Mouse (Mus musculus): ENCODE measurements at regions not wholly inside any gene's neighbourhood (a gene's known extent, or its start where the extent isn't known, plus 50 kb on each side); places are given as distances from the start of the nearest gene placed in this dataset.

DNA sequence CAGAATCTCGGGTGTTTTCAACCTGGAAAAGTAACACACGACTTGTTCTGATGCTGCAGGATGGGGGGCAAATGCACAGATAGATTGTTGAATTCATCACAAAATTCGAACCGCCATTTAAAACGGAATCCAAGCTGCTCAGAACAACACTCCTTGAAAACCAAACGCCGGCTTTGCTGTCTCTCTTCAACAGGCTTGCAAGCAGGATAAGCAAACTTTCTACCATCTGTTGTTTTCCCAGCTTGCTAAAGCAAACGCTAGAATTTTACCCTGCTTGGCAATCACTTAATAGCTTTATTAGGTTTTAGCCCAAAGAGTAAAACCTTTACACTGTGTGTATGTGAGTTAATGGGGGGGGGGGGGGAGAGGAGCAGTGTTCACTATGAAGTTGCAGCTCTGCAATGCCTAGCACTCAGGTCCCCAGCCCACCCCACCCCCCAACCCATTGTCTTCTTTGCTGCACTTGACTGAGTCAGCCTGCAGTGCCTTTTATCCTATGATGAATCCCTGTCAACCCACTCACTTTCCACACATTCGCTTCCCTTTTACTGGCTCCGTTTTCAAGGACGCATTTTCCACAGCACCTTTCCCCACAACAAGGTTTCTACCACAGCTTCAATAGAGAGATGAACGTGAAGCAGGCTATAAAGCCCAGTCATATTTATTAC is 190.1 kb upstream of the Fat1 start:
- TF ChIP-seq CTCF (IDR thresholded peaks at IDR 0.05; ENCODE audit: low read depth) (no peak), EP300 (optimal IDR thresholded peaks at IDR 0.05) (no peak)
- no peak for ATAC-seq (ENCODE audit: low FRiP score, low TSS enrichment)
- Histone ChIP-seq H3K27me3 (ENCODE audit: control insufficient read depth, insufficient read depth, low read length) (no peaks in the 10 kb centered on the region), H3K4me2 (replicated peaks; ENCODE audit: low read depth) (no peak overlapping the region), H3K36me3 (ENCODE audit: control insufficient read depth, insufficient read depth, low read length) (no peaks in the 10 kb centered on the region), H3K27ac (replicated peaks) (no peak overlapping the region), H3K4me3 (ENCODE audit: low read depth, low read length) (no peak overlapping the region), H3K9me3 (ENCODE audit: control insufficient read depth, low read length) (no peaks in the 10 kb centered on the region), H3K9ac (ENCODE audit: low read length) (no peak overlapping the region), H3K4me1 (replicated peaks; ENCODE audit: control insufficient read depth, insufficient read depth) (no peaks in the 10 kb centered on the region)
- 73% methylated on average over 12 of the region's 12 CpGs for WGBS
- no peak for DNase-seq (ENCODE audit: low spot score)

DNA sequence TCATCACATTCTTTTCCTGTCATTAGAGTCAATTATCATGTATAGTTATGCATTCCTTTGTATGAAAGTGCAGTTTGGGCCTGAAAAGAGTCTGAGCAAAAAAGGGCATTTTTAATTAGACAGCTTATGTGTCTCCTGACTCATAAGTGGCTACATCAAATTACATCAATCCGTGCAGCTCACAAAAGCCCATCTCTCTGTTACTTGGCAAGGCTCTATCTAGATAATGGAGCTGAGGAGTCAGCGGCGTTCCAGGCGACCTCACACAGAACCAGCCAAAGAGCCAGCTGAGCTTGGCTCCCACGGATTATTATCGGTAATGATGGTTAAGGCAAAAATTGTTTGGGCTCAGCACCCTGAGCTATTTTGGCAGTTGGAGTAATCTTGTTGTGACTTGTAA is 176.5 kb upstream of the Fat1 start:
- TF ChIP-seq CTCF (IDR thresholded peaks at IDR 0.05; ENCODE audit: low read depth) (no peak), EP300 (optimal IDR thresholded peaks at IDR 0.05) (no peak)
- 45% methylated on average over 6 of the region's 6 CpGs for WGBS
- no peak overlapping the region for H3K9ac ChIP-seq (ENCODE audit: low read length)
- no peaks in the 10 kb centered on the region for H3K4me1 ChIP-seq (replicated peaks; ENCODE audit: control insufficient read depth, insufficient read depth)
- no peaks in the 10 kb centered on the region for H3K9me3 ChIP-seq (ENCODE audit: control insufficient read depth, low read length)
- H3K36me3 ChIP-seq (ENCODE audit: control insufficient read depth, insufficient read depth, low read length), result no peaks in the 10 kb centered on the region
- no peak overlapping the region for H3K27ac ChIP-seq (replicated peaks)
- no peak for ATAC-seq (ENCODE audit: low FRiP score, low TSS enrichment)
- no peak overlapping the region for H3K4me2 ChIP-seq (replicated peaks; ENCODE audit: low read depth)
- H3K27me3 ChIP-seq (ENCODE audit: control insufficient read depth, insufficient read depth, low read length), result no peaks in the 10 kb centered on the region
- DNase-seq (ENCODE audit: low spot score), result no peak
- H3K4me3 ChIP-seq (ENCODE audit: low read depth, low read length), result no peak overlapping the region

GRCm38 (mm10) chr8:44762731-44763130 is 172.5 kb upstream of the Fat1 start:
- Histone ChIP-seq H3K27me3 (ENCODE audit: control insufficient read depth, insufficient read depth, low read length) (no peaks in the 10 kb centered on the region), H3K27ac (replicated peaks) (no peak overlapping the region), H3K4me3 (ENCODE audit: low read depth, low read length) (no peak overlapping the region), H3K4me1 (replicated peaks; ENCODE audit: control insufficient read depth, insufficient read depth) (no peaks in the 10 kb centered on the region), H3K36me3 (ENCODE audit: control insufficient read depth, insufficient read depth, low read length) (no peaks in the 10 kb centered on the region), H3K4me2 (replicated peaks; ENCODE audit: low read depth) (no peak overlapping the region), H3K9me3 (ENCODE audit: control insufficient read depth, low read length) (no peaks in the 10 kb centered on the region), H3K9ac (ENCODE audit: low read length) (no peak overlapping the region)
- ATAC-seq (ENCODE audit: low FRiP score, low TSS enrichment), result no peak
- TF ChIP-seq EP300 (optimal IDR thresholded peaks at IDR 0.05) (no peak), CTCF (IDR thresholded peaks at IDR 0.05; ENCODE audit: low read depth) (no peak)
- DNase-seq (ENCODE audit: low spot score), result no peak
- 83% methylated on average over 10 of the region's 10 CpGs for WGBS

DNA sequence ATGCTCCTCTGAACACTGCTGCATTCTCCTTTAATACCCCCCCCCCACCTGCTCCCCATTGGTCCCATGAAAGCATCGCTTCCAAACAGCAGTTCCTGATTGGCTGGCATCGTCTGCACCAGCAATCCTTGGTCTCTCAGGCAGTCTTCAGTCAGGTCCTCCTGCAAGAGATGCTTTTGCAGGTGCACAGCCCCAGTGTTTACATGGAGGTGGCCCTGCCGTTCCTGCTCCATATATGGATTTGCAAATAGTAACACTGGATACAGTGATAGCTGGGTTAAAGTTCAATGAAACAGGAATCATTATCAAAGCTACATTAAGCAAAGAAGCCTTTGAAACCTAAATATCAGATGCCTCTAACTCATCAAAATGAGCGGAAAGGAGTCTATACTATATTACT is 170.1 kb upstream of the Fat1 start:
- WGBS, result 58% methylated on average over 4 of the region's 4 CpGs

GRCm38 (mm10) chr8:44765677-44766076 is 169.6 kb upstream of the Fat1 start:
- H3K4me3 ChIP-seq (ENCODE audit: low read depth, low read length), result no peak overlapping the region
- no peaks in the 10 kb centered on the region for H3K4me1 ChIP-seq (replicated peaks; ENCODE audit: control insufficient read depth, insufficient read depth)
- no peak overlapping the region for H3K4me2 ChIP-seq (replicated peaks; ENCODE audit: low read depth)
- ATAC-seq (ENCODE audit: low FRiP score, low TSS enrichment) (no peak), DNase-seq (ENCODE audit: low spot score) (no peak)
- H3K27ac ChIP-seq (replicated peaks), result no peak overlapping the region
- H3K36me3 ChIP-seq (ENCODE audit: control insufficient read depth, insufficient read depth, low read length), result no peaks in the 10 kb centered on the region
- H3K27me3 ChIP-seq (ENCODE audit: control insufficient read depth, insufficient read depth, low read length), result no peaks in the 10 kb centered on the region
- H3K9me3 ChIP-seq (ENCODE audit: control insufficient read depth, low read length), result no peaks in the 10 kb centered on the region
- 53% methylated on average over 5 of the region's 5 CpGs for WGBS
- TF ChIP-seq EP300 (optimal IDR thresholded peaks at IDR 0.05) (no peak), CTCF (IDR thresholded peaks at IDR 0.05; ENCODE audit: low read depth) (no peak)
- no peak overlapping the region for H3K9ac ChIP-seq (ENCODE audit: low read length)

More for the DNA sequence above, 170.1 kb upstream of the Fat1 start:
- Histone ChIP-seq H3K4me2 (replicated peaks; ENCODE audit: low read depth) (no peak overlapping the region), H3K9ac (ENCODE audit: low read length) (no peak overlapping the region), H3K9me3 (ENCODE audit: control insufficient read depth, low read length) (no peaks in the 10 kb centered on the region), H3K27me3 (ENCODE audit: control insufficient read depth, insufficient read depth, low read length) (no peaks in the 10 kb centered on the region), H3K36me3 (ENCODE audit: control insufficient read depth, insufficient read depth, low read length) (no peaks in the 10 kb centered on the region), H3K27ac (replicated peaks) (no peak overlapping the region), H3K4me1 (replicated peaks; ENCODE audit: control insufficient read depth, insufficient read depth) (no peaks in the 10 kb centered on the region), H3K4me3 (ENCODE audit: low read depth, low read length) (no peak overlapping the region)
- no peak for TF ChIP-seq EP300 (optimal IDR thresholded peaks at IDR 0.05)
- no peak for TF ChIP-seq CTCF (IDR thresholded peaks at IDR 0.05; ENCODE audit: low read depth)
- DNase-seq (ENCODE audit: low spot score) (no peak), ATAC-seq (ENCODE audit: low FRiP score, low TSS enrichment) (no peak)

GRCm38 (mm10) chr8:44766111-44766873 is 169.0 kb upstream of the Fat1 start:
- Histone ChIP-seq H3K27ac (replicated peaks) (no peak overlapping the region), H3K9me3 (ENCODE audit: control insufficient read depth, low read length) (no peaks in the 10 kb centered on the region), H3K4me1 (replicated peaks; ENCODE audit: control insufficient read depth, insufficient read depth) (no peaks in the 10 kb centered on the region), H3K36me3 (ENCODE audit: control insufficient read depth, insufficient read depth, low read length) (no peaks in the 10 kb centered on the region), H3K27me3 (ENCODE audit: control insufficient read depth, insufficient read depth, low read length) (no peaks in the 10 kb centered on the region), H3K4me3 (ENCODE audit: low read depth, low read length) (no peak overlapping the region), H3K4me2 (replicated peaks; ENCODE audit: low read depth) (no peak overlapping the region), H3K9ac (ENCODE audit: low read length) (no peak overlapping the region)
- 60% methylated on average over 12 of the region's 12 CpGs for WGBS
- DNase-seq (ENCODE audit: low spot score) (no peak), ATAC-seq (ENCODE audit: low FRiP score, low TSS enrichment) (no peak)
- TF ChIP-seq CTCF (IDR thresholded peaks at IDR 0.05; ENCODE audit: low read depth) (no peak), EP300 (optimal IDR thresholded peaks at IDR 0.05) (no peak)
